Mouse (Mus musculus) intestine, embryonic 16.5 days (tissue): ENCODE measurements around the gene Tmc2. TPM values are rescaled to one million over a fixed set of nuclear protein-coding genes. Genes with fewer than 3 reads are reported as not detected.

ENCODE experiments used
- ATAC-seq: fragments of 200-750 bp; cut with Nextera tagmentation; 2 replicates; pipeline ENCODE4 v1.8.0; 2017; ENCODE audit warnings: moderate TSS enrichment, moderate library complexity
- H3K27ac ChIP-seq: fragments of 300-500 bp; sonication (generic); 2 replicates; pipeline ENCODE4 v1.5.1; 2014; ENCODE audit warnings: mild to moderate bottlenecking, low read length
- H3K27me3 ChIP-seq: fragments of 300-500 bp; sonication (generic); replicated peaks from 2 replicates; pipeline ENCODE4 v1.6.1; 2014; ENCODE audit warnings: low read length, control low read depth, mixed read lengths; ENCODE audit not compliant: control insufficient read depth, insufficient read depth
- H3K36me3 ChIP-seq: fragments of 300-500 bp; sonication (generic); 2 replicates; pipeline ENCODE4 v1.6.1; 2014; ENCODE audit warnings: low read length, control low read depth; ENCODE audit not compliant: control insufficient read depth, insufficient read depth
- H3K4me1 ChIP-seq: fragments of 300-500 bp; sonication (generic); 2 replicates; pipeline ENCODE4 v1.6.1; 2014; ENCODE audit warnings: low read length, control low read depth, mixed read lengths; ENCODE audit not compliant: control insufficient read depth, insufficient read depth
- H3K4me2 ChIP-seq: fragments of 300-500 bp; sonication (generic); 2 replicates; pipeline ENCODE4 v1.6.1; 2014; ENCODE audit warnings: low read depth, low read length, control low read depth
- H3K4me3 ChIP-seq: fragments of 300-500 bp; sonication (generic); 2 replicates; pipeline ENCODE4 v1.5.1; 2014; ENCODE audit warnings: mild to moderate bottlenecking, low read length
- H3K9ac ChIP-seq: fragments of 300-500 bp; sonication (generic); 2 replicates; pipeline ENCODE4 v1.6.1; 2014; ENCODE audit warnings: low read depth, low read length
- H3K9me3 ChIP-seq: fragments of 300-500 bp; sonication (generic); 2 replicates; pipeline ENCODE4 v1.6.1; 2016; ENCODE audit warnings: low read length, control low read depth; ENCODE audit not compliant: control insufficient read depth
- WGBS: fragments of 180-500 bp; shearing (Covaris S2); extraction: QIAGEN DNeasy Blood & Tissue Kit; methylation state at CpG from one replicate; pipeline ENCODE4 v1.1.7; 2014; 5-methylcytosine and 5-hydroxymethylcytosine counted together
- polyA plus RNA-seq: library from polyadenylated mRNA; unstranded; fragments of >200 nt; fragmentation: Nextera tagmentation; extraction: Ambion mirVana; gene quantifications from 2 replicates; pipeline ENCODE4 v1.2.1, GENCODE M21; 2015

Tmc2 gene
- polyA plus RNA-seq, 1 experiment from 2014 or later, result not detected

GRCm38 (mm10) chr2:130209636-130210035 lies 14.6 kb downstream of the Tmc2 start:
- H3K9ac ChIP-seq, result no peak overlapping the region
- no peaks in the 10 kb centered on the region for H3K9me3 ChIP-seq
- ATAC-seq, result no peak
- no peaks in the 10 kb centered on the region for H3K36me3 ChIP-seq
- H3K4me2 ChIP-seq, result no peak overlapping the region
- H3K27ac ChIP-seq, result no peak overlapping the region
- H3K4me1 ChIP-seq, result no peaks in the 10 kb centered on the region
- 90% methylated on average over 3 of the region's 3 CpGs for WGBS
- H3K27me3 ChIP-seq, result no peaks in the 10 kb centered on the region
- no peak overlapping the region for H3K4me3 ChIP-seq

DNA sequence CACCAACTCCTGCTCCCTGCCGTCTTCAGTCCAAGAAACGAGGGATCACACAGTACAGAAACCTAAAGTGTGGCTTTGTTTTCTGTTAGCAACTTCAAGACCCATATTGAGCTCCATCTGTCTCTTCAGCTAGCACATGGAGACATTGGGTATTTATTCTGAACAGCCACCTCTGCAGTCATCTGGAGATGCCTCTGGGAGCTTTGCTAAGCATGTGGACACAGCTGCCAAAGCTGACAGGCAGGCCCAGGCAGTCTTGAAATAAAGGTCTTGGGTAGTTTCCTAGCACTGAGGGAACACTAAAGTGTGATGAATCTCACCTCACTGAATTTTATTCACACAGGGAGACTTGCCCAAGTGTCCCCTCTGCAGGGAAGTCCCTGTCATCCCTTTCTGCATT lies 16.6 kb downstream of the Tmc2 start:
- no peaks in the 10 kb centered on the region for H3K9me3 ChIP-seq
- H3K4me3 ChIP-seq, result no peak overlapping the region
- H3K4me2 ChIP-seq, result no peak overlapping the region
- 78% methylated on average over 2 of the region's 2 CpGs for WGBS
- H3K27me3 ChIP-seq, result no peaks in the 10 kb centered on the region
- no peak overlapping the region for H3K27ac ChIP-seq
- ATAC-seq, result no peak
- no peaks in the 10 kb centered on the region for H3K36me3 ChIP-seq
- no peak overlapping the region for H3K9ac ChIP-seq
- H3K4me1 ChIP-seq, result no peaks in the 10 kb centered on the region

DNA sequence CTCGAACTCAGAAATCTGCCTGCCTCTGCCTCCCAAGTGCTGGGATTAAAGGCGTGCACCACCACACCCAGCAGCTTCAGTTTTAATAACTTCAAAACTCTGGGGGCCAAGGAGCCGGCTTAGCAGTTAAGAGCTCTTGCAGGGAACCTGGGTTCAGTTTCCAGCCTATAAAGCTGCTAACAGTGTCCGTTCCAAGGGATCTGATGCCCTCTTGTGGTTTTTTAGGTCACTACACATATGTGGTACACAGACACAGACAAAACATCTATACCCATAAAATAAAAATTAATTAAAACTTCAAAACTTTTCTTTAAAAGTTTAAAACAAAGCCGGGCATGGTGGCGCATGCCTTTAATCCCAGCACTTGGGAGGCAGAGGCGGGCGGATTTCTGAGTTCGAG lies 51.9 kb downstream of the Tmc2 start:
- H3K9me3 ChIP-seq, result no peaks in the 10 kb centered on the region
- no peak overlapping the region for H3K27ac ChIP-seq
- WGBS, result 48% methylated on average over 7 of the region's 9 CpGs
- H3K4me3 ChIP-seq, result no peak overlapping the region
- no peak overlapping the region for H3K4me2 ChIP-seq
- no peaks in the 10 kb centered on the region for H3K27me3 ChIP-seq
- no peak for ATAC-seq
- no peaks in the 10 kb centered on the region for H3K4me1 ChIP-seq
- H3K36me3 ChIP-seq, result no peaks in the 10 kb centered on the region
- H3K9ac ChIP-seq, result no peak overlapping the region

GRCm38 (mm10) chr2:130248226-130248625 lies 53.2 kb downstream of the Tmc2 start:
- Histone ChIP-seq H3K4me1 (no peaks in the 10 kb centered on the region), H3K27me3 (no peaks in the 10 kb centered on the region), H3K9ac (no peak overlapping the region), H3K4me2 (no peak overlapping the region), H3K27ac (no peak overlapping the region), H3K36me3 (no peaks in the 10 kb centered on the region), H3K4me3 (no peak overlapping the region), H3K9me3 (no peaks in the 10 kb centered on the region)
- ATAC-seq, result no peak
- WGBS, result 66% methylated on average over 7 of the region's 7 CpGs

GRCm38 (mm10) chr2:130256762-130257161 lies 61.8 kb downstream of the Tmc2 start:
- Histone ChIP-seq H3K4me1 (no peaks in the 10 kb centered on the region), H3K9me3 (no peaks in the 10 kb centered on the region), H3K27ac (no peak overlapping the region), H3K4me3 (no peak overlapping the region), H3K9ac (no peak overlapping the region), H3K27me3 (no peaks in the 10 kb centered on the region), H3K4me2 (no peak overlapping the region), H3K36me3 (no peaks in the 10 kb centered on the region)
- ATAC-seq, result no peak
- 69% methylated on average over 4 of the region's 4 CpGs for WGBS

GRCm38 (mm10) chr2:130260822-130261221 lies 65.8 kb downstream of the Tmc2 start:
- 75% methylated on average over 4 of the region's 4 CpGs for WGBS
- Histone ChIP-seq H3K9me3 (no peaks in the 10 kb centered on the region), H3K4me2 (no peak overlapping the region), H3K27ac (no peak overlapping the region), H3K36me3 (no peaks in the 10 kb centered on the region), H3K27me3 (no peaks in the 10 kb centered on the region), H3K4me1 (no peaks in the 10 kb centered on the region), H3K4me3 (no peak overlapping the region), H3K9ac (no peak overlapping the region)
- no peak for ATAC-seq

- no peaks in the 10 kb centered on the region for H3K4me1 ChIP-seq
- no peak for ATAC-seq
- H3K27me3 ChIP-seq, result no peaks in the 10 kb centered on the region
- no peak overlapping the region for H3K9ac ChIP-seq
- no peak overlapping the region for H3K4me3 ChIP-seq
- WGBS, result 76% methylated on average over 2 of the region's 2 CpGs
- no peaks in the 10 kb centered on the region for H3K9me3 ChIP-seq
- H3K4me2 ChIP-seq, result no peak overlapping the region
- no peaks in the 10 kb centered on the region for H3K36me3 ChIP-seq
- H3K27ac ChIP-seq, result no peak overlapping the region
These were observed 66.9 kb downstream of the Tmc2 start for GRCm38 (mm10) chr2:130261914-130262313.

DNA sequence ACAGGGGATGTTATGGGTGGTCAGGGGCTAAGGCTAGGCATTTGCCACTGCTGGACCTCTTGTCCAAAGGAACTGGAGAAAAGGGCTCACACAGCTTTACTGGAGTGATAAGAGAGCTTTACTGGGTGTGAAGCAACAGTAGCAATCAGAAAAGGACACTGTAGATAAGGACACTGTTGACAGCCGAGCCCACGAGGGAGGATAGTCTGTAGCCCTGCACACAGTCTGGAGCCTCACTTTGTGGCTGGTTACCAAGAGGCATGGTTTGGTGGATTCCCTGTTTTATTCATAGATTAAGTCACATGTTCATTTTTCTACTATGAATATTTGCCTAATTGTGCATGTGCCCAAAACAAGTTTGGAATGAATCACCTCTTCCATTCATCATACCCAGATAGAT lies 67.4 kb downstream of the Tmc2 start:
- no peak overlapping the region for H3K4me3 ChIP-seq
- H3K9ac ChIP-seq, result no peak overlapping the region
- H3K27me3 ChIP-seq, result no peaks in the 10 kb centered on the region
- WGBS, result 50% methylated on average over 2 of the region's 2 CpGs
- no peak overlapping the region for H3K27ac ChIP-seq
- no peaks in the 10 kb centered on the region for H3K9me3 ChIP-seq
- no peaks in the 10 kb centered on the region for H3K4me1 ChIP-seq
- no peak overlapping the region for H3K4me2 ChIP-seq
- peak; percentile 75 for ATAC-seq
- no peaks in the 10 kb centered on the region for H3K36me3 ChIP-seq

DNA sequence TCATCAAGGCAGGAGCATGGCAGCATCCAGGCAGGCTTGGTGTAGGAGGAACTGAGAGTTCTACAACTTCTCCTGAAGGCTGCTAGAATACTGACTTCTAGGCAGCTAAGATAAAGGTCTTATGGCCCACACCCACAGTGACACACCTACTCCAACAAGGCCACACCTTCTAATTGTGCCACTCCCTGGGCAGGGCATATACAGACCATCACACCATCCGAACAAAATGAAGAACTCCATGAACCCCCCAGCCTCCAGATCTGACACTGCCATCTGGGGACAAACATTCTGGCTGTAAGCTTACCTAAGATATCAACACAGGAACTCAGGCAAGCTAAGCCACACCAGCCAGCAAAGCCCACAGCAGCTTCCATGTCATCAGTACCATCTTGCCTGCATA lies 70.5 kb downstream of the Tmc2 start:
- peak; percentile 43; the same call in 1 of the 2 replicates for ATAC-seq
- Histone ChIP-seq H3K9me3 (no peaks in the 10 kb centered on the region), H3K9ac (no peak overlapping the region), H3K4me2 (no peak overlapping the region), H3K27ac (no peak overlapping the region), H3K4me3 (no peak overlapping the region), H3K4me1 (no peaks in the 10 kb centered on the region), H3K27me3 (no peaks in the 10 kb centered on the region), H3K36me3 (no peaks in the 10 kb centered on the region)
- 65% methylated on average over 1 of the region's 1 CpGs for WGBS

DNA sequence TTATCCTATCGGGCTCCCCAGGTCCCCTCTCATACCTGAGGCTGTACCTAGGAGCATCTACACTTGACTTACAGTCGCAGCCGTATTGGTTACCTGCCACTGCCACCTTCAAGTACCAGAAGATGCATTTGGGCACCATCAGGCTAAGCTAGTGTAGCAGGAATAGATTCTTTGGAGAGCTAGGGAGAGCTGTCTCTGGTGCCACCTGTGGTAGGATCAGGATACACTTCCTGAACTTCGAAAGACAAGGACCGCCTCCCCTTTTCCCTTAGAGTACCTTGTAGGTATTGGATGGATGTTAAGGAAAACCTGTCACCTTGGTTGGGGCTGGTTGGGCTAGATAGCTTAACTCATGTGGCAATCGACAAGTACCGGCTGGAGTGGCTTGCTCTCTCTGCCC lies 73.1 kb downstream of the Tmc2 start:
- no peak for ATAC-seq
- H3K4me3 ChIP-seq, result no peak overlapping the region
- no peak overlapping the region for H3K27ac ChIP-seq
- H3K9ac ChIP-seq, result no peak overlapping the region
- no peaks in the 10 kb centered on the region for H3K9me3 ChIP-seq
- no peaks in the 10 kb centered on the region for H3K27me3 ChIP-seq
- 61% methylated on average over 7 of the region's 7 CpGs for WGBS
- no peaks in the 10 kb centered on the region for H3K4me1 ChIP-seq
- H3K4me2 ChIP-seq, result no peak overlapping the region
- no peaks in the 10 kb centered on the region for H3K36me3 ChIP-seq
